Mouse (Mus musculus): Measurements from ENCODE around the gene Txk.

DNA sequence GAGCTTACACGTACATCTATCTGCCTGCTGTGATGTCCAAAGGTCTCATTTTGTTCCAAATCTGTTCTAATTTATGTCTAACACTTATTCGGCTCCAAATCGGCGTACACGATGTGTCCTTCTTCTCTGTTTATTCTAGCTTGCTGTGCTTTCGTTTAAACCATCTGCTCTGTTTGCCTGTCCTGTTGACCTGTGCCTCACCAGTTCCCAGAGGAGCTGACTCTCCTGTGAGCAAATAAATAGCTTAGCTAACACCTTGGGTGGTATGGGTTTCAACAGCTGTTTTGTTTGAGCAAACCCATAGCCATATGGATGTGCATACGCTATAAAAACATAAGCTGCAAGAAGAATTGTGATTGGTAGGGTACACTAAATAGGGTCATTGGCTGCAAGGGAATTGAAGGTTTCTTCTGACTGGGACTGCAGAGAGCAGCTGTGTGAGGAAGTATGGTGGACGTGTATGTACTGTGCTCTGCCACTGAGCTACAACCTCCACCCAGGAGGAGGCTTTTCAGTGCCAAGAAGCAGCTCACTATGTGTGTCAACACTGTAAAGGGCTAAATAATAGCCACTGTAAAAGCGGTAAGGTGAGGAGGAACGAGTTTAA, 99.4 kb downstream of the Txk start:
- TF ChIP-seq CTCF (IDR thresholded peaks at IDR 0.05; ENCODE audit: borderline replicate concordance, extremely low read depth, insufficient read depth, insufficient read length): no peak
- TF ChIP-seq POLR2A (IDR thresholded peaks at IDR 0.05; ENCODE audit: borderline replicate concordance, extremely low read depth, insufficient read depth, insufficient read length, poor library complexity, severe bottlenecking): no peak
